Mouse (Mus musculus): ENCODE measurements around the gene Ghsr. TPM values are rescaled to one million over a fixed set of nuclear protein-coding genes. Genes with fewer than 3 reads are reported as not detected.

Gene Ghsr
- polyA plus RNA-seq, 1 experiment from 2014 or later: not detected

DNA sequence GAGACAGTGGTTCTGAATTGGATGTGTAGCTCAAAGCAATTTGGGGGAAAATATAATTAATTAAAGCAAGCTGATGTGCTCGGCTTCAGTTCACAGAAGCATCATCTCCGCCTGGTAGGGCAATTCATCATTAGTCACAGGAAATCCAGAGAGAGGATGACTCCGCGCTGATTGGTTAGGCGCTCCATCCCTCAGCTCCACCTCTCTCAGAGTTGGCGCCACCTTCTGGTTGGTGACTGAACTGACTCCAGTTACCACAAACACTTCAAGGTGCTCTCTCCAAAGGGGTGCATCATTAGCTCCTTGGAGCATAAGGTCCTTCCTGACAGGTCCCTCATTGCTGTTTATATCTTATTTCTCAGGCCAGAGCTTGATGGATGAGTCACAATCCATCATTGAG, 25.6 kb upstream of the Ghsr start:
- 36% methylated on average over 6 of the region's 6 CpGs for WGBS (ENCODE audit: insufficient replicate concordance)
- no peak for ATAC-seq (ENCODE audit: low read depth)
- no peak overlapping the region for H3K9ac ChIP-seq (ENCODE audit: low read depth, low read length)
- no peaks in the 10 kb centered on the region for H3K27me3 ChIP-seq (ENCODE audit: control insufficient read depth, insufficient read depth, low read depth, low read length)
- no peaks in the 10 kb centered on the region for H3K36me3 ChIP-seq (ENCODE audit: control insufficient read depth, insufficient read depth)
- no peak overlapping the region for H3K4me2 ChIP-seq (ENCODE audit: low read depth, low read length)
- H3K9me3 ChIP-seq (replicated peaks; ENCODE audit: control insufficient read depth, low read length): no peaks in the 10 kb centered on the region
- no peak overlapping the region for H3K4me3 ChIP-seq (ENCODE audit: low read depth, low read length)
- no peak overlapping the region for H3K27ac ChIP-seq (ENCODE audit: low read length)
- no peaks in the 10 kb centered on the region for H3K4me1 ChIP-seq (ENCODE audit: control insufficient read depth, low read depth, low read length)

DNA sequence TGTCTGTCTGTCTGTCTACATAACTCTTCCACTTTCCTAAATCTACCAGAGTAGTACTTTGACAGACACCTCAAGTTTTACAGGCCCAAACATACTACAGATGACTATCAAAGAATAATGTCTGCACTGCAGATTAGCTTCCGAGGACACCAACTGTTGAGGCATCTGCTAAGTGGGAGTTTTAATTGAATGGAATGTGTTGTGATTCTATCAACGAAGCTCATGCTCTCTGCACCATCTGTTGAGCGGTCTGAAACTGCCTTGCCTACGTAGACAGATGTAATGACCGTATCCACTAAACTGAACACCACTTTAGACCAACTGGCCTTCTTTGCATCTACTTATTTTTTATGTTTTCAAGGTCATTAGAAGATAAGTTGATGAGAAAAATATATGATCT, 22.7 kb upstream of the Ghsr start:
- no peak overlapping the region for H3K4me2 ChIP-seq (ENCODE audit: low read depth, low read length)
- H3K27ac ChIP-seq (ENCODE audit: low read length): no peak overlapping the region
- no peak overlapping the region for H3K4me3 ChIP-seq (ENCODE audit: low read depth, low read length)
- 58% methylated on average over 5 of the region's 5 CpGs for WGBS (ENCODE audit: insufficient replicate concordance)
- no peak for ATAC-seq (ENCODE audit: low read depth)
- no peak overlapping the region for H3K9ac ChIP-seq (ENCODE audit: low read depth, low read length)
- H3K4me1 ChIP-seq (ENCODE audit: control insufficient read depth, low read depth, low read length): no peaks in the 10 kb centered on the region
- no peaks in the 10 kb centered on the region for H3K27me3 ChIP-seq (ENCODE audit: control insufficient read depth, insufficient read depth, low read depth, low read length)
- no peaks in the 10 kb centered on the region for H3K9me3 ChIP-seq (replicated peaks; ENCODE audit: control insufficient read depth, low read length)
- no peaks in the 10 kb centered on the region for H3K36me3 ChIP-seq (ENCODE audit: control insufficient read depth, insufficient read depth)

DNA sequence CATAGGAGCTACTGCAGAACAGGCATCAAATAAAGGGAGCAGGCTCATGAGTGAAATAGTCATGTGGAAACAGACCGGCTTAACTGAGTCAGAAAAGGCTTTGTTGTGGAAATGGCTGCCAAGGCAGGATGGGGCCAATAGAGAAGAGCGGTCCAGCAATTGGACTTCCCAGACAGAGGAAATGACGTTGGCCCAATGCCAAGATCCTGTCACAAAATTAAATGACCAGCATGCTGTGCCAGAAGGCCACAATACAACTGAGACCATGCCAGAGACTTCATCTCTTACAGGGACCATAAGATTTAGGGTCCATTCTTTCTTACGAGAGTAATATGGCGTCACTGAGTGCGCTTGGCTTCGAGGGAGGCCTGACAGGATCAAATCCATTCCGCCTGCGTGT, 20.0 kb upstream of the Ghsr start:
- 69% methylated on average over 9 of the region's 9 CpGs for WGBS (ENCODE audit: insufficient replicate concordance)
- no peak overlapping the region for H3K4me3 ChIP-seq (ENCODE audit: low read depth, low read length)
- no peak overlapping the region for H3K27ac ChIP-seq (ENCODE audit: low read length)

DNA sequence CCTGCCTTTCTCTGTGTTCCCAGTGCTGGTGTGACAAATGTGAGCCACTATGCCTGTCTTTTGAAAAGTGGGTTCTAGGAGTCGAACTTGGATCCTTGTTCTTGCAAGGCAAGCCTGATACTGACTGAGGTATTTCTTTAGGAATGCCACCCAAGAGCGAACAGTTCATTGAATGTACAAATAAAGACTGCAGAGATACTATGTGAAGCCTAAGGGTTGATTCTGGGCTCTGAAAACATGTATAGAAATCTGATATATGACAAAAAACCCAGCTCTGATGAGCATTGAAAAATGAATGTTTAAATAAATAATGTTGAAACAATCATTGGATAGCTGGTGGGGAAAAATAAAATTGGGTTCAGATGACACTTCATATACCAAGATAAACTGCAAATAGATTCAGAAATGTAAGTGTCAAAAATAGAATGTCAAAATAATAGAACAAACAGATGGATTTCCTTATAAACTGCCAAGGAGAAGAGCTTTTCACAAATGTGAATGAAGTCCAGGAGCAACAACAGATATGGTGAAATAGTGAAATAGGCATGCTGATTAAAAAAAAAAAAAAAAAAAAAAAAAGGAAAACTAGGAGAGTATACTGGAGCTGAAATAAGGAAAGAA, 11.9 kb upstream of the Ghsr start:
- ATAC-seq (ENCODE audit: low read depth): no peak
- Histone ChIP-seq H3K4me2 (ENCODE audit: low read depth, low read length) (no peak overlapping the region), H3K4me1 (ENCODE audit: control insufficient read depth, low read depth, low read length) (no peaks in the 10 kb centered on the region), H3K27ac (ENCODE audit: low read length) (no peak overlapping the region), H3K4me3 (ENCODE audit: low read depth, low read length) (no peak overlapping the region), H3K9ac (ENCODE audit: low read depth, low read length) (no peak overlapping the region), H3K27me3 (ENCODE audit: control insufficient read depth, insufficient read depth, low read depth, low read length) (no peaks in the 10 kb centered on the region), H3K36me3 (ENCODE audit: control insufficient read depth, insufficient read depth) (no peaks in the 10 kb centered on the region), H3K9me3 (replicated peaks; ENCODE audit: control insufficient read depth, low read length) (no peaks in the 10 kb centered on the region)
- WGBS (ENCODE audit: insufficient replicate concordance): 52% methylated on average over 2 of the region's 2 CpGs

More for the DNA sequence above, 20.0 kb upstream of the Ghsr start:
- no peak for ATAC-seq (ENCODE audit: low read depth)
- Histone ChIP-seq H3K36me3 (ENCODE audit: control insufficient read depth, insufficient read depth) (no peaks in the 10 kb centered on the region), H3K9me3 (replicated peaks; ENCODE audit: control insufficient read depth, low read length) (no peaks in the 10 kb centered on the region), H3K4me2 (ENCODE audit: low read depth, low read length) (no peak overlapping the region), H3K27me3 (ENCODE audit: control insufficient read depth, insufficient read depth, low read depth, low read length) (no peaks in the 10 kb centered on the region), H3K9ac (ENCODE audit: low read depth, low read length) (no peak overlapping the region), H3K4me1 (ENCODE audit: control insufficient read depth, low read depth, low read length) (no peaks in the 10 kb centered on the region)

DNA sequence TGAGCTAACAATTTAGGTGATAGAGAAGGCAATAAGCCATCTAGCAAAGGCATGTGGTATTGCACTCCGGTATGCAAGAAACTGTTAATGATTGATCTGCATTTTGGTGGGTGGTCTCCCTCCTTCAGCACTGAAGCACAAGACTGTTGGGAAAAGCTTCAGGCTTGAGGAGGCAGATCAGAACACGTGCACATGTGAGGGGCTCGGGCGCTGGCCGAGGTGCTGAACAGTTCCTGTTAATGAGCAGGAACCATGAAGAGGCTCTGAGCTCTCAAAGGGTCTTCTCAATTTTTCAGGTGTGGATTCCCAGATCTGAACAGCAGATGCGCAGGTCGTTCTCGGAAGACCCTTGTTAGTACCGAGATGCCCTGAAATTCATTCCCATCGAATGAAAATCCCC, 1.0 kb upstream of the Ghsr start:
- 4% methylated on average over 10 of the region's 10 CpGs for WGBS (ENCODE audit: insufficient replicate concordance)
- Histone ChIP-seq H3K9me3 (replicated peaks; ENCODE audit: control insufficient read depth, low read length) (no peaks in the 10 kb centered on the region), H3K27ac (ENCODE audit: low read length) (no peak overlapping the region), H3K36me3 (ENCODE audit: control insufficient read depth, insufficient read depth) (no peaks in the 10 kb centered on the region), H3K27me3 (ENCODE audit: control insufficient read depth, insufficient read depth, low read depth, low read length) (peaks cover 32% of the 10 kb centered on the region), H3K9ac (ENCODE audit: low read depth, low read length) (no peak overlapping the region), H3K4me1 (ENCODE audit: control insufficient read depth, low read depth, low read length) (no peaks in the 10 kb centered on the region), H3K4me3 (ENCODE audit: low read depth, low read length) (no peak overlapping the region), H3K4me2 (ENCODE audit: low read depth, low read length) (no peak overlapping the region)
- ATAC-seq (ENCODE audit: low read depth): no peak

DNA sequence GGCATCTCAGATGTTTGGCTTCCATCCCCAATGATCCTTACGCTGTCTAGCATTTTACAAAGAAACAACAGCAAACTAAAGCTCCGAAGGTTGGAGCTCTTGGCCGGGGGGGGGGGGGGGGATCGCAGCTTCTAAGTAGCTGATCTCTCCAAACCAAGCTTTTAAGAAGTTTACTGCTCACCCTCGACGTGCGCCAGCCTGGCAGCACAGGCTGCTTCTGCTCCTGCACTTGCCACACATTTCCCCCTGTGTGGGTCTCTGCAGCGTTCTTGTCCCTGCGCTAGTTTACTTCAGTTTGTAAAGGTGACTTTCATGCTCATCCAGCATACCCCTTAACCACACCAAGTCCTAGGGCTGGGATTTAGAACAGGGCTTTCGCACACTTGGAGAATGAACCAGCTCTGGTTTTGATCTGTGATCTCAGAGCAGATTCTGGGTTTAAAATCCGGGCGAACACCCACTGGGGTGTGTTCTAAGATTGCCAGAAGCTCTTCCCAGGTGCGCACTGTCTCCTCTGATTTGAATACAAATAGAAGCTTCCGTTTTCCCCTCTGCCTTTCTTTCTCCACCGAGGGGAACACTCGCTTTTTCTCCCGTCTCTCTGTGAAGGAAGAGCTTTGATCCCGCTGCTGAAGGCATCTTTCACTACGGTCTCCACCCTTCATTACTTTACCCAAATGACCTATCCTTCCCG, 422 bp upstream of the Ghsr start:
- WGBS (ENCODE audit: insufficient replicate concordance): 5% methylated on average over 20 of the region's 20 CpGs
- Histone ChIP-seq H3K36me3 (ENCODE audit: control insufficient read depth, insufficient read depth) (no peaks in the 10 kb centered on the region), H3K27me3 (ENCODE audit: control insufficient read depth, insufficient read depth, low read depth, low read length) (peaks cover 32% of the 10 kb centered on the region), H3K27ac (ENCODE audit: low read length) (no peak overlapping the region), H3K4me1 (ENCODE audit: control insufficient read depth, low read depth, low read length) (no peaks in the 10 kb centered on the region), H3K9ac (ENCODE audit: low read depth, low read length) (no peak overlapping the region), H3K9me3 (replicated peaks; ENCODE audit: control insufficient read depth, low read length) (no peaks in the 10 kb centered on the region), H3K4me3 (ENCODE audit: low read depth, low read length) (no peak overlapping the region), H3K4me2 (ENCODE audit: low read depth, low read length) (no peak overlapping the region)
- ATAC-seq (ENCODE audit: low read depth): no peak

DNA sequence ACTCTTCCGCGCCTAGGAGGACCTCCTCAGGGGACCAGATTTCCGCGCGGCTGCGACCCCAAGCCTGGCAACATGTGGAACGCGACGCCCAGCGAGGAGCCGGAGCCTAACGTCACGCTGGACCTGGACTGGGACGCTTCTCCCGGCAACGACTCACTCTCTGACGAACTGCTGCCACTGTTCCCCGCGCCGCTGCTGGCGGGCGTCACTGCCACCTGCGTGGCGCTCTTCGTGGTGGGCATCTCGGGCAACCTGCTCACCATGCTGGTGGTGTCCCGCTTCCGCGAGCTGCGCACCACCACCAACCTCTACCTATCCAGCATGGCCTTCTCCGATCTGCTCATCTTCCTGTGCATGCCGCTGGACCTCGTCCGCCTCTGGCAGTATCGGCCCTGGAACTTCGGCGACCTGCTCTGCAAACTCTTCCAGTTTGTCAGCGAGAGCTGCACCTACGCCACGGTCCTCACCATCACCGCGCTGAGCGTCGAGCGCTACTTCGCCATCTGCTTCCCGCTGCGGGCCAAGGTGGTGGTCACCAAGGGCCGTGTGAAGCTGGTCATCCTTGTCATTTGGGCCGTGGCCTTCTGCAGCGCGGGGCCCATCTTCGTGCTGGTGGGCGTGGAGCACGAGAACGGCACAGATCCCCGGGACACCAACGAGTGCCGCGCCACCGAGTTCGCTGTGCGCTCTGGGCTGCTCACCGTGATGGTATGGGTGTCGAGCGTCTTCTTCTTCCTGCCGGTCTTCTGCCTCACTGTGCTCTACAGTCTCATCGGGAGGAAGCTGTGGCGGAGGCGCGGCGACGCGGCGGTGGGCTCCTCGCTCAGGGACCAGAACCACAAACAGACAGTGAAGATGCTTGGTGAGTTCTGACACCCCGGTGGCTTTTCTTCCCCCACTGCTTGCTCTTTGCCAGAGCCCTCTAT, 837 bp downstream of the Ghsr start:
- Histone ChIP-seq H3K27ac (ENCODE audit: low read length) (no peak overlapping the region), H3K9ac (ENCODE audit: low read depth, low read length) (no peak overlapping the region), H3K27me3 (ENCODE audit: control insufficient read depth, insufficient read depth, low read depth, low read length) (peaks cover 32% of the 10 kb centered on the region), H3K36me3 (ENCODE audit: control insufficient read depth, insufficient read depth) (no peaks in the 10 kb centered on the region), H3K9me3 (replicated peaks; ENCODE audit: control insufficient read depth, low read length) (no peaks in the 10 kb centered on the region), H3K4me2 (ENCODE audit: low read depth, low read length) (no peak overlapping the region), H3K4me3 (ENCODE audit: low read depth, low read length) (no peak overlapping the region), H3K4me1 (ENCODE audit: control insufficient read depth, low read depth, low read length) (no peaks in the 10 kb centered on the region)
- WGBS (ENCODE audit: insufficient replicate concordance): 3% methylated on average over 77 of the region's 77 CpGs
- no peak for ATAC-seq (ENCODE audit: low read depth)

DNA sequence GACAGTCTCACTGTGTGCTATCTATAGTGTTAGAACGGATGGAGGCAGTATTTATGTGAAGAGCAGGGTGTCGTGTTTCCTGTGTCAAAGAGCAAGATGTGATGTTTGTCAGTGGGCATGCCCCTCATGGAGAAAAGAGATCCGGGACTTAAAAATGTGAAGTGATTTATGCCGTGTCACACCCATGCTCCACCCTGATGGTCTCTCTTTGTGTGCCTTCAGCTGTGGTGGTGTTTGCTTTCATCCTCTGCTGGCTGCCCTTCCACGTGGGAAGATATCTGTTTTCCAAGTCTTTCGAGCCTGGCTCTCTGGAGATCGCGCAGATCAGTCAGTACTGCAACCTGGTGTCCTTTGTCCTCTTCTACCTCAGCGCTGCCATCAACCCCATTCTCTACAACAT, 3.2 kb downstream of the Ghsr start:
- 42% methylated on average over 9 of the region's 9 CpGs for whole genome bisulfite sequencing (ENCODE audit: insufficient replicate concordance)
- H3K27me3 ChIP-seq (ENCODE audit: control insufficient read depth, insufficient read depth, low read depth, low read length): peaks cover 32% of the 10 kb centered on the region
- no peaks in the 10 kb centered on the region for H3K36me3 ChIP-seq (ENCODE audit: control insufficient read depth, insufficient read depth)

DNA sequence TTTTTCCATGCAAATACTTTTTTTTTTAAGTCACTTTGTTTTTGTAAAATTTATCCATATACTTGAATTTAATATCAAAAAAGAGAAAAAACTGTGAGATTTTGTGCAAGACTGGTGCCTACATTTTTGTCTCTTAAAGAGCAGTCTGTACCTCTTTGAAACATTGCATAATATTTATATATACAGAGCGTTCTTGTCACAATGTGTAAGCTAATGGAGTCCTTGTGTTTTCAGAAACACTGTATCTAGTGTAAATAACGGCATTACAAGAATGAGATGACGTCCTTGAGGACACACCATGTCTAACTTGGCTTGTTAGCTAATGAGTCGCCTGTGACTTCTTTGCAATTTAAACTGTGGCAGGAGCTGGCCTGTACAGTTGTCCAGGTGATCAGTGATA, 6.8 kb downstream of the Ghsr start:
- Histone ChIP-seq H3K36me3 (ENCODE audit: control insufficient read depth, insufficient read depth) (no peaks in the 10 kb centered on the region), H3K9me3 (replicated peaks; ENCODE audit: control insufficient read depth, low read length) (no peaks in the 10 kb centered on the region), H3K4me3 (ENCODE audit: low read depth, low read length) (no peak overlapping the region), H3K27ac (ENCODE audit: low read length) (no peak overlapping the region), H3K9ac (ENCODE audit: low read depth, low read length) (no peak overlapping the region), H3K4me1 (ENCODE audit: control insufficient read depth, low read depth, low read length) (no peaks in the 10 kb centered on the region), H3K27me3 (ENCODE audit: control insufficient read depth, insufficient read depth, low read depth, low read length) (peaks cover 2% of the 10 kb centered on the region), H3K4me2 (ENCODE audit: low read depth, low read length) (no peak overlapping the region)
- no peak for ATAC-seq (ENCODE audit: low read depth)
- 41% methylated on average over 4 of the region's 4 CpGs for WGBS (ENCODE audit: insufficient replicate concordance)

More for the DNA sequence above, 3.2 kb downstream of the Ghsr start:
- no peaks in the 10 kb centered on the region for H3K9me3 ChIP-seq (replicated peaks; ENCODE audit: control insufficient read depth, low read length)
- no peak for ATAC-seq (ENCODE audit: low read depth)
- no peak overlapping the region for H3K4me2 ChIP-seq (ENCODE audit: low read depth, low read length)
- H3K4me3 ChIP-seq (ENCODE audit: low read depth, low read length): no peak overlapping the region
- H3K9ac ChIP-seq (ENCODE audit: low read depth, low read length): no peak overlapping the region
- H3K27ac ChIP-seq (ENCODE audit: low read length): no peak overlapping the region
- no peaks in the 10 kb centered on the region for H3K4me1 ChIP-seq (ENCODE audit: control insufficient read depth, low read depth, low read length)

All from liver, embryonic 16.5 days (tissue).